Mouse (Mus musculus): ENCODE results near the gene U90926.

DNA sequence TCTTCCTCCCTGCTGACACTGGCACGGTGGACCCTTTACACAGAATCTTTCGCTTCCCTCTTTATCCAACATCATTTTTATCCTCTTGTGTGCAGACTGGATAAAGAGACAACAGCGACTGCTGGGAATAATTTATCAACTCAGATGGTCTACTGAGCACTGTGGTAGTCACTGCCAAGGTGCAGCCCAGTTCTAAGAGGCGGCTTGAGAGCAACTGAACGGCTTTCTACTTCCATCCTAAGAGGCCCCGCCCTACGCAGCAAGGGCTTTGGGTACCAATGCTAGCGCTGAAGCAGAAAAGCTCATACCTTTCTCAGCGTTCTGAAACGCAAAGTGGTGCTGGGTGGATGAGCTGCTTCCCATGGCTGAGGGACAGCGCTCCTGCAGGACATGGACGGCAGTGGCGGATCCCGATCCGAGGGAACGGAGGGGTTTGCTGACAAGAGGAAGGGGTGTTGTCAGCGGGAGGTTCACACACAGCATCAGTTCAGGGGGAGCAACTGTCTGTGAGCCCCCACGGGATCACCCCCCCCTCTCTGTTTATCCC lies 37.7 kb upstream of the U90926 start:
- TF ChIP-seq CTCF (IDR thresholded peaks at IDR 0.05) (peak; percentile 27; the same call in 1 of the 2 replicates), POLR2A (IDR thresholded peaks at IDR 0.05; ENCODE audit: insufficient read depth, low read depth, low read length) (no peak)

All from heart, adult 2 months (tissue).